Mouse (Mus musculus): ENCODE measurements around the gene Gsdma2. TPM values are rescaled to one million over a fixed set of nuclear protein-coding genes. Genes with fewer than 3 reads are reported as not detected.
"Not testable (repeated sequence)": the region's sequence is repeated elsewhere in the genome, so short reads cannot be mapped to it uniquely, and the experiment has no call there.

Gsdma2 gene
- not detected for total RNA-seq (2021)

GRCm38 (mm10) chr11:98646459-98646858, at the start of gene Gsdma2:
Gene Gsdma2 (plus strand): TSS chr11:98646759.
- no peak for DNase-seq (ENCODE audit: low spot score in 2 of 2)
- intact Hi-C loops (cut with DNase I), result no loop called here

GRCm38 (mm10) chr11:98597363-98597762, 49.2 kb upstream of the Gsdma2 start:
- no peak for DNase-seq (ENCODE audit: low spot score in 2 of 2)
- intact Hi-C loops (cut with DNase I), result no loop called here

- intact Hi-C loops (cut with DNase I), result no loop called here
These were observed 48.6 kb upstream of the Gsdma2 start, which contains the start of gene Lrrc3c for GRCm38 (mm10) chr11:98597991-98598390. Gene Lrrc3c (plus strand): TSS chr11:98598291.

GRCm38 (mm10) chr11:98598851-98599290, 47.7 kb upstream of the Gsdma2 start:
- DNase-seq (ENCODE audit: low spot score in 2 of 2), result no peak
- intact Hi-C loops (cut with DNase I), result no loop called here

More at GRCm38 (mm10) chr11:98597991-98598390, 48.6 kb upstream of the Gsdma2 start, which contains the start of gene Lrrc3c:
- DNase-seq (ENCODE audit: low spot score in 2 of 2), result no peak

- no peak for DNase-seq (ENCODE audit: low spot score in 2 of 2)
- intact Hi-C loops (cut with DNase I), result no loop called here
These were observed 47.3 kb upstream of the Gsdma2 start for GRCm38 (mm10) chr11:98599291-98599690.

GRCm38 (mm10) chr11:98602090-98602690, 44.4 kb upstream of the Gsdma2 start:
- no peak for DNase-seq (ENCODE audit: low spot score in 2 of 2)
- intact Hi-C loops (cut with DNase I), result no loop called here

GRCm38 (mm10) chr11:98603953-98604352, 42.6 kb upstream of the Gsdma2 start:
- intact Hi-C loops (cut with DNase I), result no loop called here
- no peak for DNase-seq (ENCODE audit: low spot score in 2 of 2)

GRCm38 (mm10) chr11:98604911-98605310, 41.6 kb upstream of the Gsdma2 start:
- intact Hi-C loops (cut with DNase I), result loop anchor here (1.0 to 5.0 kb wide), 2 partner anchors 32 to 52 kb away; no protein-coding TSS in a partner anchor
- not testable (repeated sequence) for DNase-seq (ENCODE audit: low spot score in 2 of 2)

- DNase-seq (ENCODE audit: low spot score in 2 of 2), result peak; percentile 45 to 71
- intact Hi-C loops (cut with DNase I), result loop anchor here (5.0 kb wide), 1 partner anchor 51 kb away; no protein-coding TSS in a partner anchor
These were observed 39.8 kb upstream of the Gsdma2 start for GRCm38 (mm10) chr11:98606763-98607162.

- DNase-seq (ENCODE audit: low spot score in 2 of 2), result no peak
- intact Hi-C loops (cut with DNase I), result no loop called here
These were observed 25.8 kb upstream of the Gsdma2 start for GRCm38 (mm10) chr11:98620791-98621190.

GRCm38 (mm10) chr11:98623981-98624380, 22.6 kb upstream of the Gsdma2 start:
- DNase-seq (ENCODE audit: low spot score in 2 of 2); intact Hi-C loops (cut with DNase I): not testable (repeated sequence)

- DNase-seq (ENCODE audit: low spot score in 2 of 2); intact Hi-C loops (cut with DNase I): not testable (repeated sequence)
These were observed 22.2 kb upstream of the Gsdma2 start for GRCm38 (mm10) chr11:98624381-98624780.

- intact Hi-C loops (cut with DNase I), result no loop called here
- no peak for DNase-seq (ENCODE audit: low spot score in 2 of 2)
These were observed 20.7 kb upstream of the Gsdma2 start, which contains the start of the genes Gm12355 and Gsdma3 for GRCm38 (mm10) chr11:98625611-98626410. Gene Gm12355 (minus strand): TSS chr11:98625661. Gene Gsdma3 (plus strand): TSS chr11:98626360.

GRCm38 (mm10) chr11:98628706-98629105, 17.9 kb upstream of the Gsdma2 start:
- DNase-seq (ENCODE audit: low spot score in 2 of 2), result no peak
- intact Hi-C loops (cut with DNase I), result no loop called here

- intact Hi-C loops (cut with DNase I), result no loop called here
These were observed 15.9 kb upstream of the Gsdma2 start for GRCm38 (mm10) chr11:98630646-98631045.

GRCm38 (mm10) chr11:98635312-98635970, 11.1 kb upstream of the Gsdma2 start:
- DNase-seq (ENCODE audit: low spot score in 2 of 2); intact Hi-C loops (cut with DNase I): not testable (repeated sequence)

More at GRCm38 (mm10) chr11:98630646-98631045, 15.9 kb upstream of the Gsdma2 start:
- no peak for DNase-seq (ENCODE audit: low spot score in 2 of 2)

- no peak for DNase-seq (ENCODE audit: low spot score in 2 of 2)
- intact Hi-C loops (cut with DNase I), result loop anchor here (1.0 kb wide), 1 partner anchor 32 kb away; no protein-coding TSS in a partner anchor
These were observed 9.1 kb upstream of the Gsdma2 start for GRCm38 (mm10) chr11:98637501-98637900.

- intact Hi-C loops (cut with DNase I), result loop anchor here (5.0 kb wide), 1 partner anchor 158 kb away; no protein-coding TSS in a partner anchor
- DNase-seq (ENCODE audit: low spot score in 2 of 2), result no peak
These were observed 6.5 kb upstream of the Gsdma2 start for GRCm38 (mm10) chr11:98640091-98640490.

GRCm38 (mm10) chr11:98644757-98645156, 1.8 kb upstream of the Gsdma2 start:
- intact Hi-C loops (cut with DNase I), result loop anchor here (5.0 kb wide), 1 partner anchor 162 kb away; no protein-coding TSS in a partner anchor
- DNase-seq (ENCODE audit: low spot score in 2 of 2), result no peak

GRCm38 (mm10) chr11:98645946-98646345, 613 bp upstream of the Gsdma2 start:
- intact Hi-C loops (cut with DNase I), result no loop called here
- no peak for DNase-seq (ENCODE audit: low spot score in 2 of 2)
